Mouse (Mus musculus): ENCODE data around the gene Ociad2. TPM values are rescaled to one million over a fixed set of nuclear protein-coding genes. Genes with fewer than 3 reads are reported as not detected.
A peak's percentile ranks its signal among the peaks of the same experiment; 100 is the strongest.

Gene Ociad2
- polyA plus RNA-seq (2015; fragmentation: Nextera tagmentation; extraction: Ambion mirVana) = 16.1 and 23.0 TPM in 2 replicates

DNA sequence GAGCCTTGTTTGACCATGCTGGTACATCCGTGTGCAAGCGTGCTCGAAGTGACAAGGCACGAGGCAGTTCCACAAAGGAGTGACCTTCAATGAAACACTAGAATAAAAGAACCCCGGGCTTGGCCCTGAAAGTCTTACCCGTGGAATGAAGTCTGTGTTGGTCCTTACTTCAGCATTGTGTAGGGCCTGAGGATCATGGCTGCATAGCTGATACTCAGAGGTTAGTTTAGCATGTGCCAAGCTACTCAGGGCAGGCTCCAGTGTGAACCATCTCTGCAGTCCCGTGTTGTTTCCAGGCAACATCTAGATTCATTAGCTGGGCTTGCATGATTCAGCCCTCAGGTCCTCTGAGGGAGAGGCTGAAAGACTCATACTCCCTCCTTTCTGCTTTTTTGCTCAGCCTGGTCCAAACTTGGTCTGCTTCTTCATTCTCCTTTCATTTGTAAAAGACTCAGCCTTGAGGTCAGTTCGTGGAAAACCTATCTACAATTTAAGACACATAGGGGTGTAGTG is at the start of gene Ociad2:
TSS of gene Ociad2 (minus strand) at position 306 of the 513 bp plus-strand sequence.
- 79% methylated on average over 8 of the region's 8 CpGs for WGBS
- Histone ChIP-seq H3K4me1 (replicated peaks) (peaks cover 9% of the 10 kb centered on the region), H3K27ac (no peak within 1 kb of the TSS), H3K4me2 (no peak within 1 kb of the TSS), H3K9ac (no peak within 1 kb of the TSS), H3K9me3 (replicated peaks) (no peaks in the 10 kb centered on the region), H3K4me3 (no peak within 1 kb of the TSS), H3K27me3 (no peaks in the 10 kb centered on the region), H3K36me3 (no peaks in the 10 kb centered on the region)
- ATAC-seq (replicated peaks; ENCODE audit: insufficient number of reproducible peaks, insufficient read depth, low FRiP score, low read depth) = no peak

DNA sequence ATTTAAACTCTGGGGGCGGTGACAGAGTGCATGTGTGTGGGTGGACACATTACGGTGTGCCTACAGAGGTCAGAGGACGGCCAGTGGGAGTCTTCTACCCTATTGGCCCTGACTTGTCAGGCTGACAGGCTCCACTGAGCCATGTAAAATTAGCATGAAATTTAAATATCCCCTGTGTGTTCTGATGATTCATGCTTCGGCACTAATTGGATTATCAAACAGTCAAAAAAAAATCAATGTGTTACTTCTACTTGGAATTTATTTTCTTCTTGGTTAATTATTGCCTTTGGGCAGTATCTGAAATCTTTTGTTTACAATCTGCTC is 42.8 kb upstream of the Ociad2 start:
- no peaks in the 10 kb centered on the region for H3K9me3 ChIP-seq (replicated peaks)
- no peak overlapping the region for H3K4me3 ChIP-seq
- ATAC-seq (replicated peaks; ENCODE audit: insufficient number of reproducible peaks, insufficient read depth, low FRiP score, low read depth) = no peak
- no peak overlapping the region for H3K27ac ChIP-seq
- no peaks in the 10 kb centered on the region for H3K36me3 ChIP-seq
- peaks cover 11% of the 10 kb centered on the region for H3K27me3 ChIP-seq
- WGBS = 67% methylated on average over 4 of the region's 4 CpGs
- H3K9ac ChIP-seq = no peak overlapping the region
- H3K4me2 ChIP-seq = no peak overlapping the region
- no peaks in the 10 kb centered on the region for H3K4me1 ChIP-seq (replicated peaks)

DNA sequence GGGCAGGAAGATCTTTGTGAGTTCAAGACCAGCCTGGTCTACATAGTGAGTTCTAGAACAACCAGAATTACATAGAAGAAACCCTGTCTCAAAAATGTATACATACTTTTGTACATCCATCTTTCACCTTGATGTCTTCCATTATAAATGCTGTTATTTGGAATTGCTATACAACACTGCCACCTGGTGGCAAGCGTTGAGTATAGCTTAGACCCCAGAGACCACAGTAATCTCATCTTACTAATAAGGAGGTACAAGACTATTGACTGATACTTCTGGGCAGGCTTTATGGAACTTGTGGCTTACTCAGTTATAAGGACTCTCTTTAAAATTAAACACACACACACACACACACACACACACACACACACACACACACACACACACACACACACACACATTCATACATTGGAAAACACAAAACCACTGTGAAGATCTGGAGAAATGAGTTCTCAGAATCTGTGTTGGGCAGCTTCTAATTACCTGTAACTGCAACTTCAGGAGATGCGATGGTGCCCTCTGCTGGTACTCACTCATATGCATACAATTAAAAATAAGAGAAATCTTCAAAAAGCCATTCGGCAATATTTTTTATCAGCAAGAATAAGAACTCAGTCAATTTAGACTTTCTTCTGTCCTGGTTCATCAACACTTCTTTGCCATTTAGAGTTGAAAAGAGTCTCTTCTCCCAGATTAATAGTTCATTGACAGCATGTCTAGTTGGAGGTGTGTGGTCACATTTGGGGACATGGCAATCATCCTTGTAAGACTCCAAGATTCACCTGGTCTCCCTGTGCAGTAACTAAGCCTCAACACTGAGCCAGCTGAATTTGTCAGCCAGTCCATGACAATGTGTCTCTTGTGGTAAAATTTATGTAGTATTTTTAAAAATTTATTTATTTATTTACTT is 42.2 kb upstream of the Ociad2 start:
- Histone ChIP-seq H3K9ac (no peak overlapping the region), H3K4me2 (no peak overlapping the region), H3K27me3 (peaks cover 11% of the 10 kb centered on the region), H3K4me3 (no peak overlapping the region), H3K9me3 (replicated peaks) (no peaks in the 10 kb centered on the region), H3K27ac (no peak overlapping the region), H3K4me1 (replicated peaks) (no peaks in the 10 kb centered on the region), H3K36me3 (no peaks in the 10 kb centered on the region)
- no peak for ATAC-seq (replicated peaks; ENCODE audit: insufficient number of reproducible peaks, insufficient read depth, low FRiP score, low read depth)
- 26% methylated on average over 3 of the region's 3 CpGs for WGBS

DNA sequence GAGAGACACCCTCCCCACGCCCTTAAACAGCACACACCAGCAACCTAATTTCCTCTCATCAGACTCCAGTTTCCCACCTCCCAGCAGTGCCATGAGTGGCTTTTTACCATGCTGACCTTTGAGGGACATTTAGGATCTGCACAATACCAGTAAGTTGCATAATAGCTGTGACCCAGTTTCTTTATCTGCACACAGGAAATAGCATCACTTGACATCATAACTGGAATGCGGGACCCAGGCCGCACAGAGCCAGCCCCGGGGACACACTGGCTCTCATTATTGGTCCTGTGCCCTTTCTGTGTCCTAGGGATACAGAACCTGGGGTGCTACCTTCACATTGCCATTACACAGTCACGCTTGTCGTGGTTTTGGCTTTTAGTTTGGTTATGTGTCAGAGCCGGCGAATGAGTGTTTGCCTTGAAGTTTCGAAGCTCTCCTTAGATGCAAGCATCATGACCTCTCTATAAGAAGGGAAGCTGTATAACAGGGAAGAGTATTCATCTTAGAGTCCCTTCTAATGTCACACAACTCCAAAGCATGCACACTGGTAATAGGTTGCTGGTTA is 41.2 kb upstream of the Ociad2 start:
- Histone ChIP-seq H3K9ac (no peak overlapping the region), H3K4me2 (no peak overlapping the region), H3K4me3 (no peak overlapping the region), H3K9me3 (replicated peaks) (no peaks in the 10 kb centered on the region), H3K27me3 (peaks cover 11% of the 10 kb centered on the region), H3K27ac (no peak overlapping the region), H3K4me1 (replicated peaks) (no peaks in the 10 kb centered on the region), H3K36me3 (no peaks in the 10 kb centered on the region)
- WGBS = 64% methylated on average over 9 of the region's 9 CpGs
- no peak for ATAC-seq (replicated peaks; ENCODE audit: insufficient number of reproducible peaks, insufficient read depth, low FRiP score, low read depth)

DNA sequence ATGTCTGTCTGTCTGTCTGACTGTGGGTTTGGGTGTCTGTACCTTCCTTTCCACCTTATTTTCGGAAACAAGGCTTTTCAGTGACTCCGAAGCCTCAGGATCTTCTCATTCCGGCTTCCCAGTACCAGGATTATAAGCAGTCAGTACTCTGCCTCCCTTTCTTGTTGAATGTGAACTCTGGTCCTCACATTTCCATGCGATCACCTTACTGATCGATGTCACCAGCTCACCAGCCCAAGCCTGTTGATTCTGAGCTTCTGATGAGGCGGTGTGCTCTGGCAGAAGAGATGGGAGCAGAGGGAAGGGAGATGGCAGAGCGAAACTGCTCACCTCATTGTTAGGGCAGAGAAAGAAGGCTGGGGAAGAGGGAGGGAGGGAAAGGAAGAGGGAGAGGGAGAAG is 40.7 kb upstream of the Ociad2 start:
- Histone ChIP-seq H3K27ac (no peak overlapping the region), H3K27me3 (peaks cover 11% of the 10 kb centered on the region), H3K4me1 (replicated peaks) (no peaks in the 10 kb centered on the region), H3K9me3 (replicated peaks) (no peaks in the 10 kb centered on the region), H3K36me3 (no peaks in the 10 kb centered on the region), H3K9ac (no peak overlapping the region), H3K4me3 (no peak overlapping the region), H3K4me2 (no peak overlapping the region)
- ATAC-seq (replicated peaks; ENCODE audit: insufficient number of reproducible peaks, insufficient read depth, low FRiP score, low read depth) = no peak
- 81% methylated on average over 7 of the region's 7 CpGs for WGBS

DNA sequence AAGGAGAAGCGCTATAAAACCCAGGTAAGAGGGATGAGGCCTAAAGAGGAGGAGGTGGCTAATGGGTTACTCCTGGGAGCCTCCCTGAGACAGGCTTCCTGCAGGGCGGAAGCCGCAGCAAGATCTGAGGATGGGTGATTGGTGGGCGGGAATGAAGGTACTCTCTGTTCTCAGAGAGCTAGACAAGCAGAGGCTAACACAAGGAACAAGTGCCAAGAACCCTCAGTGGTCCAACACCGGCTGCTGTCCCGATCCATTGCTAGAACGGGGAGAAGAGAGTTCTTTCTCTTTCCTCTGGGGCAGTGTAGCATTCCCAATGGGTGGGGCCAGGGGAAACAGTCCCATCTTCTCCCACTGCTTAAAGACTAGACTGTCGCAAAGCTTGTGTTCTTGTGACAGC is 40.0 kb upstream of the Ociad2 start:
- Histone ChIP-seq H3K36me3 (no peaks in the 10 kb centered on the region), H3K4me3 (no peak overlapping the region), H3K27ac (no peak overlapping the region), H3K4me1 (replicated peaks) (no peaks in the 10 kb centered on the region), H3K27me3 (peaks cover 11% of the 10 kb centered on the region), H3K9me3 (replicated peaks) (no peaks in the 10 kb centered on the region), H3K9ac (no peak overlapping the region), H3K4me2 (no peak overlapping the region)
- WGBS = 47% methylated on average over 8 of the region's 8 CpGs
- no peak for ATAC-seq (replicated peaks; ENCODE audit: insufficient number of reproducible peaks, insufficient read depth, low FRiP score, low read depth)

DNA sequence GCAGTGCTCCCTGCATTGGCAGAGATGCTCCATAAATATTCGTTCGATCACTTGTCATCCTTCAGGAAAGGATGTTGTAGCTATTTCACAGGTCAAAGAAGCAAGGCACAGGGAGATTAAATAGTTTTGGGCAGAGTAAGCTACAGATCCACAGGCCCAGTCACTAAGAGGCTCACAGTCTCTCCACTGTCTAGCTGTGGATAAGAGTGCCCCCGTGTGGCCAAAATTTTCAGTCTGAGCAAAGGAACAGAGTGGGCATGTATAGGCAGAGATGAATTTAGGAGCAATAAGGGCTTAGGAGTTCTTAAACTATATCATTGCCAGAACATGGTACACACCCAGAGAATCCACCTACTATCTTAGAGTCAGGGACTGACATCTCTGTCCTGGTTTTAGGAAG is 39.1 kb upstream of the Ociad2 start:
- no peak overlapping the region for H3K4me3 ChIP-seq
- H3K27me3 ChIP-seq = peaks cover 11% of the 10 kb centered on the region
- no peaks in the 10 kb centered on the region for H3K36me3 ChIP-seq
- H3K27ac ChIP-seq = no peak overlapping the region
- no peak overlapping the region for H3K4me2 ChIP-seq
- H3K9me3 ChIP-seq (replicated peaks) = no peaks in the 10 kb centered on the region
- no peak overlapping the region for H3K9ac ChIP-seq
- 0 out of 2 replicates have a peak, but pooled peaks have one; percentile 39 for ATAC-seq (replicated peaks; ENCODE audit: insufficient number of reproducible peaks, insufficient read depth, low FRiP score, low read depth)
- 23% methylated on average over 3 of the region's 3 CpGs for WGBS
- H3K4me1 ChIP-seq (replicated peaks) = no peaks in the 10 kb centered on the region

DNA sequence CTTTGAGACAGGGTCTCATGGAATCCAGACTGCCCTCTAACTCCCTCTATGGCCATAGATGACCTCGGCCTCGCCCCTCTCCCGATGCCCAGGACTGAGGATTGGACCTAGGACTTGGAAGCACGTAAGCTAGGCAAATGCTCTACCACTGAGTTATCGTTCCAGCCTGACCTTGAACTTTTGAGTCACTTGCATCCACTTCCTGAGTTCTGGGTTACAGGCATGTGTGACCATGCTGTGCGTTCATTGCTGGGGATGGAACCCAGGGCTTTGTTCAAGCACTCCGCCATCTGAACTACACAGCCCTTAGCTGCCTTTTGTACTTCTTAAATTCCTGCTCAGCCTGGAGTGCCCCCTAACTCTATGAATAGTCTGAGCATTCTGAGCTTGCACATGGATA is 35.7 kb upstream of the Ociad2 start:
- H3K36me3 ChIP-seq = no peaks in the 10 kb centered on the region
- 83% methylated on average over 7 of the region's 7 CpGs for WGBS
- no peak overlapping the region for H3K9ac ChIP-seq
- H3K4me1 ChIP-seq (replicated peaks) = no peaks in the 10 kb centered on the region
- no peaks in the 10 kb centered on the region for H3K9me3 ChIP-seq (replicated peaks)
- H3K27me3 ChIP-seq = peaks cover 11% of the 10 kb centered on the region
- no peak for ATAC-seq (replicated peaks; ENCODE audit: insufficient number of reproducible peaks, insufficient read depth, low FRiP score, low read depth)
- no peak overlapping the region for H3K27ac ChIP-seq
- no peak overlapping the region for H3K4me2 ChIP-seq
- no peak overlapping the region for H3K4me3 ChIP-seq

DNA sequence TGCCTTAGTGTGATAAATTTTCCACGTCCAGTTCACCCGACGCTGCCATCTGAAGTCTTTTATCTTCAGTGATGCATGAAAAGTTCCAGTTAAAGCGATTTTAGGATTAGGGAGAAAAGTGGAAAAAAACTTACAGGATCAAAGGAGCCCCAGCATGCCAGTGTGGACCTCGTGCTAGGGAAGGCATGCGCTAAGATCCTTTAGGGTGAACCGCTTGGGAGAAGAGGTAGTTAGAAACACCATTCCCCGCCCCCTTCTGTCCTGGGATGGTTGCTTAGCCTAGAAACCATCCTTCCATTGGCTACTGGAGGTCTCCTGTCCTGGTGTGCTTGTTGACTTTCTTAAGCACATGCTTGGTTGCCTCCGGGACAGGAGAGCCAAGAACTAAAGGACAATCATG is 35.2 kb upstream of the Ociad2 start:
- Histone ChIP-seq H3K27ac (no peak overlapping the region), H3K4me1 (replicated peaks) (no peaks in the 10 kb centered on the region), H3K36me3 (no peaks in the 10 kb centered on the region), H3K9me3 (replicated peaks) (no peaks in the 10 kb centered on the region), H3K4me2 (no peak overlapping the region), H3K9ac (no peak overlapping the region), H3K27me3 (peaks cover 9% of the 10 kb centered on the region), H3K4me3 (no peak overlapping the region)
- WGBS = 70% methylated on average over 9 of the region's 9 CpGs
- no peak for ATAC-seq (replicated peaks; ENCODE audit: insufficient number of reproducible peaks, insufficient read depth, low FRiP score, low read depth)

DNA sequence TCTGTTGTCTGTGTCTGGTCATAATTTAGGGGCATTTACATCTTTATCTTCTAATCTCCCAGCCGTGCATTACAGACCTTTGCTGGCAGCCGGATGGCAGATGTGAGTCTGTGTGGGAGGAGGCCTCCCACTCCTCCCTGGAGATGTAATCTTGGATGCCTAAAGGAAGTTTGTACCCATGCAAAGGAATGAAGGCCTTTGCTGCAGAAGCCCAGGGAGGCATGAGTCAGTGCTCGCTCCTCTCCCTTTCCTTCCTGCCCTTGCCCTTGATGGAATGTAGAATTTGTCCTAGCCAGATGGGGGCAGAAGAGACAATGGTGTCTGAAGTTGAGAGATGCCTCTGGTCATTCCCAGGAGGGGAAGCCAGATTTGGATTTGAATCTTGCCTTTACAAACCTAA is 32.4 kb upstream of the Ociad2 start:
- H3K27ac ChIP-seq = no peak overlapping the region
- WGBS = 39% methylated on average over 3 of the region's 3 CpGs

DNA sequence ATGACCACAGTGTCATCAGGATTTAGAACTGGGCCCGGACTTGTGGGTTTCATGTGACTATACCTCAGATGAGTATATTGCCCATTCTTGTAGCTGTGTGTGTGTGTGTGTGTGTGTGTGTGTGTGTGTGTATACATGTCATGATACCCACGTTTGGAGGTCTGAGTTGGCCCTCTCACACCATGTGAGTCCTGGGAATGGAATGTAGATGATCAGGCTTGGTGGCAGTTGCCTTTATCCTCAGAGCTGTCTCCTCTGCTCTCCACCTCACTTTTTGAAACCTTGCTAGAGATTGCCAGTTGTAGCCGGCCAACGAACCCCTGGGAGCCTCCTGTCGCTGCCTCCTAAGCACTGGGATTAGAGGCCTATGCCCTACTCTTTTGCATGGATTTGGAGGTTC is 31.8 kb upstream of the Ociad2 start:
- Histone ChIP-seq H3K27ac (no peak overlapping the region), H3K9me3 (replicated peaks) (no peaks in the 10 kb centered on the region), H3K36me3 (no peaks in the 10 kb centered on the region), H3K4me3 (no peak overlapping the region), H3K9ac (no peak overlapping the region), H3K27me3 (no peaks in the 10 kb centered on the region), H3K4me2 (no peak overlapping the region), H3K4me1 (replicated peaks) (no peaks in the 10 kb centered on the region)
- 64% methylated on average over 5 of the region's 5 CpGs for WGBS
- ATAC-seq (replicated peaks; ENCODE audit: insufficient number of reproducible peaks, insufficient read depth, low FRiP score, low read depth) = no peak

More for the DNA sequence above, 32.4 kb upstream of the Ociad2 start:
- Histone ChIP-seq H3K9ac (no peak overlapping the region), H3K36me3 (no peaks in the 10 kb centered on the region), H3K9me3 (replicated peaks) (no peaks in the 10 kb centered on the region), H3K4me1 (replicated peaks) (no peaks in the 10 kb centered on the region), H3K4me2 (no peak overlapping the region), H3K27me3 (no peaks in the 10 kb centered on the region), H3K4me3 (no peak overlapping the region)
- no peak for ATAC-seq (replicated peaks; ENCODE audit: insufficient number of reproducible peaks, insufficient read depth, low FRiP score, low read depth)

DNA sequence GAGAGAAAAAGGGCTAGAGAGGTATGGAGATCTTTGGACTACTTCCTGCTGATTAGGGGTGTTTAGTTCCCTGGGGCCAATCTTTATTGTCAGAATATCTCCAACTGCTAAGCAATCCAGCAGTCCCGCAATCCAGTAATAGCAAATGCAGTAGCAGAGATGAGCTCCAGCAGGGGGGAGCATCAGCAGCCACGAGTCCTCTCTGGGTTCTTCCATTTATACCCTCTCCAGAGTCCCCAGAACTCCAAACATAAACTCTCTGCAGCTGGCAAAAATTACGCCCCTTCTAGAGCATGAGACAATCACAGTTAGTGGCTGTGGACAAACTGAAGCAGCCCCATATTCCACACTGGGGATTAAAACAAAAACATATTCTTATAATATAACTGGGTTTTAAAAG is 28.9 kb upstream of the Ociad2 start:
- no peak overlapping the region for H3K4me3 ChIP-seq
- no peaks in the 10 kb centered on the region for H3K27me3 ChIP-seq
- no peak overlapping the region for H3K27ac ChIP-seq
- ATAC-seq (replicated peaks; ENCODE audit: insufficient number of reproducible peaks, insufficient read depth, low FRiP score, low read depth) = no peak
- H3K36me3 ChIP-seq = no peaks in the 10 kb centered on the region
- 55% methylated on average over 3 of the region's 3 CpGs for WGBS
- no peaks in the 10 kb centered on the region for H3K9me3 ChIP-seq (replicated peaks)
- no peak overlapping the region for H3K4me2 ChIP-seq
- H3K9ac ChIP-seq = no peak overlapping the region
- H3K4me1 ChIP-seq (replicated peaks) = peaks cover 3% of the 10 kb centered on the region; the same call in 1 of the 2 replicates

Measured in heart, embryonic 15.5 days (tissue).